ENCODE assay signal across 23 mouse cellular contexts in the genomic region with DNA sequence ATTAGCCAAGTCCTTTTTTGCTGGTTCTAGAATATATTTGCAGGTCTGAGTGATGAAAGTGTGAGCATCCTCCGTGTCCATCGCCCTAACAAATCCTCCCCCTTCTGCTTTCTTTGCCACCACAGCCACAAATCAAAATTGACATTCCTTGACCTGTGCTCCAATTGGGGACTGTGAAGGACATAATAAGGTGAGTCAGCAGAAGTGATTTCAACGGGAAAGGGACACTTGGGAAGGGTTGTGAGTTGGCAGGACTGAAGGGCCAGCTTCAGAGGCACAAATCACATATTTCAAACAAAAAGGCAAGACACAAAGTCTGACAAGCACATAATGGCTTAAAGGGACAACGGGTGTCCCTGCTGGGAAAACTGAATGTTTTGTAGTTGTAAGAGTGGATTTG.
DNase-seq lines count a peak whose midpoint lies in the region; TF ChIP-seq lines count a peak whose summit lies in the region.
"Had no signal": no experiment of that assay in that cellular context is flagged by ENCODE, and none has a peak within 500 bp of the region (broad histone marks: within the 10 kb centered on the region; RNA-seq: fewer than 3 reads in every experiment).

No protein-coding gene starts in this region.

- intact Hi-C loops in left cerebral cortex, adult 2 months (cut with DNase I) = no loop called here

- peak; percentile 74 for DNase-seq in adrenal gland, adult 2 months
- no peak for DNase-seq in adrenal gland, adult 18-20 months (ENCODE audit: low spot score in 2 of 2)
- DNase-seq in adrenal gland, adult 8-10 months = peak; percentile 62
- DNase-seq in adrenal gland, postnatal 25 days = peak; percentile 5
- DNase-seq in retina, embryonic 14.5 days (ENCODE audit: low spot score) = peak; percentile 5
- no peak for DNase-seq in testis, postnatal 10 days (ENCODE audit: low spot score)
- DNase-seq in lung, postnatal 36 days = no peak
- no peak for DNase-seq in left cerebral cortex, adult 2 months (ENCODE audit: extremely low spot score in 1 of 2, low spot score in 2 of 2)
- DNase-seq: B cell, adult 2 months; cerebellum, adult 11 months; cerebellum, adult 2 months; cerebellum, postnatal 10 days; cerebellum, postnatal 36 days; embryo, embryonic 11 days; gastrocnemius, postnatal 25 days; heart, adult 2 months had no signal

- no peak overlapping the region for H3K27ac ChIP-seq in left cerebral cortex, adult 2 months
- H3K27ac ChIP-seq: embryonic facial prominence, embryonic 10.5 days; embryonic facial prominence, embryonic 13.5 days; forebrain, embryonic 12.5 days; forebrain, embryonic 15.5 days; heart, adult 2 months; hindbrain, embryonic 12.5 days; hindbrain, embryonic 15.5 days had no signal

- H3K4me3 ChIP-seq in left cerebral cortex, adult 2 months = no peak overlapping the region
- H3K4me3 ChIP-seq: embryonic facial prominence, embryonic 10.5 days; embryonic facial prominence, embryonic 13.5 days; erythroblast, embryonic 14.5 days; forebrain, embryonic 12.5 days; forebrain, embryonic 15.5 days; heart, adult 2 months; hindbrain, embryonic 12.5 days; hindbrain, embryonic 15.5 days had no signal

- no peak for TF ChIP-seq CTCF in left cerebral cortex, adult 2 months (IDR thresholded peaks at IDR 0.05)

Comparison
In these comparisons a context has a peak if more than half of its experiments do, and no peak if none do; other contexts are left out.
1. DNase-seq: peak in adrenal gland, adult 2 months (single experiment), adrenal gland, adult 8-10 months (single experiment), adrenal gland, postnatal 25 days (single experiment) and retina, embryonic 14.5 days (single experiment); none in adrenal gland, adult 18-20 months (0 of 2), testis, postnatal 10 days (single experiment), lung, postnatal 36 days (single experiment) and left cerebral cortex, adult 2 months (0 of 2).